Mouse (Mus musculus): ENCODE measurements at regions not wholly inside any gene's neighbourhood (a gene's known extent, or its start where the extent isn't known, plus 50 kb on each side); places are given as distances from the start of the nearest gene placed in this dataset.

- DNase-seq, result no peak
Measured at GRCm38 (mm10) chr7:69820570-69820969, 546.0 kb downstream of the Nr2f2 start.

DNA sequence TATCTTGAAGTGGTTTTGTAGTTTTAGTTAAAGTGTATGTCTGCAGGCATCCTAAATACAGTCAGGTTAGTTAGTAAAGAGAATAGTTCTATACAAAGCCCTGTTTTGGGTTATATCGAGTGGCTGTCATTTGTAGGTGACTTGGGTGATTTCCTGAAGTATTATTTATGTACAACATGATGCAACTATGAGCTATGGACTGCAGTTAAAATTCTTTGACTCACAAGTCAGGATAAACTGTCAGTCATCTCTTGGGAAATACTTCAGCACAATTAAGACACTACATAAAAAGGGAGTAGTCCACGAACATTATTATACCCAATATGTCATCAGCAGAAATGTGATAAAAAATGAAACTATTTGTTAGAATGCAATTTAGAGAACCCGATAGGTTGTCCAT is 554.2 kb downstream of the Nr2f2 start:
- no peak for DNase-seq

- peak; percentile 12 for DNase-seq
Measured at GRCm38 (mm10) chr7:69810873-69811272, 555.7 kb downstream of the Nr2f2 start.

DNA sequence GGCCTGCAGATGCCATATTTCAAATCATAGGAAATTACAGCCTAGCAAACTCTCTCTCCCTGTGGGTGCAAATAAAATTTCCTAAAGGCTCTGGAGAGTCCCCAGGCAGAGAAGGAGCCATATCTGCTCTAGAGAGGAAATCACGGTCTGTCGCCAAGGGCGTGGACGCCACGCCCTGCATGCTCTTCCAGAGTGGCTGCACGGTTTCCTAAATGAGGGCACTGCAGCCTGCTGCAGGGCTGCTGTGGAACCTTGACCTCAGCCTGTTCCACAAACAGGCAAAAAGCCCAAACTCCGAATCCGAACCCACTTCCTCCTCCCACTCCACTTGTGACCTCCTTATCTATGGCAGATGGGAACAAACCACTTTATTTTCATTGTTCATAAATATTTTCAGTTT is 559.3 kb downstream of the Nr2f2 start:
- peak; percentile 23 for DNase-seq

- DNase-seq, result no peak
Measured at GRCm38 (mm10) chr7:69770980-69771348, 595.6 kb downstream of the Nr2f2 start.

- no peak for DNase-seq
Measured at GRCm38 (mm10) chr7:69770313-69770979, 596.1 kb downstream of the Nr2f2 start.

GRCm38 (mm10) chr7:69766451-69766850 is 600.1 kb downstream of the Nr2f2 start:
- DNase-seq, result no peak

- no peak for DNase-seq
Measured at GRCm38 (mm10) chr7:69740495-69740894, 626.0 kb downstream of the Nr2f2 start.

DNA sequence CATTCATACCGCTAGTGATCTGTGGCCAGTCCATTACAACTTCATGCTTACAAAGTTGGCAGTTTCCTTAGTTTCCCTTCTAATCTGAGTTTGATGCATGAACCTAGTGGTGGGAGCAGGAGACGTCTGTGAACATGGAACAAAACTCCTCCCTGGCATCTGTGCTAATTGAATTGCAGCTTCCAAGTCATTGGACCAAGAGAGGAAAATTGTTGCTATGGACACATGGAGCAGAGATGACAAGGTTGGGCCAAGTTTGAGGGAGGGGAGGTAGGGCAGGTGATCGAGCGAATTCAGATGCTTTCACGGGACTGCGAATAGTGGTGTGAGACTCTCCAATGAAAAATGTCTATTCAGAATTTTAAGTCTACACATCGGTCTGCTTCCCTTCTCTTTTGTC is 627.5 kb downstream of the Nr2f2 start:
- no peak for DNase-seq

DNA sequence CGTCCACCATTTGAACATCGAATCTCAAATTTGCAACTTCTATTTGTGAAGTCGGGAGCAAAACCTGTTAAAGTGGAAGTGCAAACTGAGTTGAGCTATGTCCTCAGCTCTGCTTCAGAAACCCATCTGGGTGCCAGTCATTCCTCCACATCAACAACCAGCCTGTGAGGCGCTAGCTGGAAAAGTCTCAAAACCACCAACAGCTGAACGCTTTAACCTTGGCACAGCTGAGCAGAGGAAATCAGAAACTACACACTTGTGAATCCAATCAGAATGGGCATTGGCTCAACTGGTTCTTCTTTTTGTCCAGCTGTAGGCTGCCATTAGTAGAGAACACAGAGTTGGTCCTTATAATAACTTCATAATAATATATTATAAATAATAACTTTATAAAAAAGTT is 651.5 kb downstream of the Nr2f2 start:
- no peak for DNase-seq

DNA sequence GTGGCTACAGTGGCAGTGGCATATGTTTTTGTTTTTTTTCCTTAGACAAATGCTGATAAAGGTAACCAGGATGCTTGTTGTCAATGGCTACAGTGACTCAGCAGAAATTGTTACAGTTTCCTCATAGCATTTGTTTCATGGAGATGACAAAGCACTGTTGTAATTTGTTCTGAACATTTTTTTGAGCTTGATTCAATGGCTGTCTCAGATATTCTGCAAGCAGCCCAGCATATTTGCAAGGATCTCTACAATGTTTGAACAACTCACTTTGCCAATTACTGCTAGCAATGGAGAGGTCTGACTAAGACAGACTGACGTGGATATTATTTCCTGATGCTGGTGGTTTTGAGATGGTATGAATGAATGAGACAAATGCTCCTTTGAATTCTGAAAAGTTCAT is 696.3 kb downstream of the Nr2f2 start:
- no peak for DNase-seq

- no peak for DNase-seq
Measured at GRCm38 (mm10) chr7:69655583-69655982, 711.0 kb downstream of the Nr2f2 start.

- no peak for DNase-seq
Measured at GRCm38 (mm10) chr7:69645449-69645848, 721.1 kb downstream of the Nr2f2 start.

DNA sequence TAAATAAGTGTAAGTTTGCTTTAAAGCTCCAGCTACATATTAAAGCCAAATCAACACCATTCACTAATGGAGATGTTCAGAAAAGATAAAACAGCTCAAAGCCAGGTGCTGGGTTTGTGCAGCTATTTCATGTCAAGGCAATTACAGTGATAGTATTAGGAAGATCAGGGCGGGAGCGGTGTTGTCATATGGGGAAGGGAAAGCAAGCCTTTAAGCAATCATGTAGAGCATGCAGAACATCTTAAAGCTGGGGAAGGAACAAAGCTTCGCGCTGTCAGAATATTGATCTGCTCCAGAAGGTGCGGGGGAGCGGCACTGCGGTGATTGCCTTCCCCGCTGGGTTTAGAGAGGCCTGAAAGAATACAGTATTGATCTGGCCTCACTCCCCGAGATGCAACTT is 724.9 kb downstream of the Nr2f2 start:
- no peak for DNase-seq

DNA sequence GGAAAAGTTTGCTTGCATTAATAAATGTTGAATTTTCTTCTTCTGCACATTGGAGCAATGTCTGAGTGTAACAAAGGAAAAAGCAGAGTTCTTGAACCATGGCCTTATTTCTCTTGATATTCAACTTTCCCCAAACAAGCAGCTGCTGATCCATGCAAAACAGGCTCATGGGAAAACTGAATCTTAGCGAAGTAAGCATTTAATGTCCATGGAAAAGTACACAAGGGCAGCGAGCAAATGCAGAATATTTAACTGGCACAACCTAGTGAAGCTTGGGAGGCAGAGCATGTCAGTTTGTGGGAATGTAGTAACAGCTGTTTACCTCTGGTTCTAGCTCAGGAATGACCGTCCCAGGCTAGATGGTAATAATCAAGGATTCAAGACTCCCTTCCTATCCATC is 766.7 kb downstream of the Nr2f2 start:
- no peak for DNase-seq

DNA sequence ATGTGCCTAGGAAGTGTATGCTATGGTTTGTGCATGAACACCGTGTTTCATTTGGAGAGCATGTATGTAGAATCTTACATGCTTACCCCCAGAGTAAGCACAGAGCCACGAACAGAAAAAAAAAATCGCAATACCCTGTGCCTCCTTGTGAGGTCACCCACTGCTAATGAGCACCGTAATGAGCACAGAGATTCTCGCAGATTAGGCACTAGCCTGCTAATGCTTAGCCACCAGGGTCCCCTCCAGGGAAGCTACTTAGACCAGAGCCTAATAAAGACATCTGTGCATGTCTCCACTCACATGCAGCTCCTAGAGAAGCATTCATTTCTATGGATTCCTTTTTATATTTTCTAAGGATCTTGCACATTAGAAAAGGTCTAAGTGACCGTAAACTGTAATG is 780.8 kb downstream of the Nr2f2 start:
- no peak for DNase-seq

DNA sequence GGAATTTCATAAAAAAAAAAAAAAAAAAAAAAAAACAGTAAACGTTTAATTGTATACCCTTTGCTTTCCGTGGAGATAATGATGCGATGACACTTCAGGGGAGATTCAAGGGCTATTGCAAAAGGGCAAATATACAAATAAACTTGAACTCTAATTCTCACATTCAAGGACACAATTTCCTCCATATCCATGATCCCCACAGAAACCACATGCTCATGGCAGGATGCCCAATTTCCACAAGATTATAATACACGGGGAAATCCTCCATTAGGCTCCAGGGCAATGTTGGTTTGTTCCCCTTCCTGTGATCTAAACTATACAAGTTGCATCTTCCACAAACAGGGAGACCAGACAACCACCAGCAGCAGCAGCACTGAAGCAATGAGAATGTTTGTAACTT is 781.4 kb downstream of the Nr2f2 start:
- DNase-seq, result no peak

GRCm38 (mm10) chr7:69584516-69584915 is 782.0 kb downstream of the Nr2f2 start:
- DNase-seq, result no peak

DNA sequence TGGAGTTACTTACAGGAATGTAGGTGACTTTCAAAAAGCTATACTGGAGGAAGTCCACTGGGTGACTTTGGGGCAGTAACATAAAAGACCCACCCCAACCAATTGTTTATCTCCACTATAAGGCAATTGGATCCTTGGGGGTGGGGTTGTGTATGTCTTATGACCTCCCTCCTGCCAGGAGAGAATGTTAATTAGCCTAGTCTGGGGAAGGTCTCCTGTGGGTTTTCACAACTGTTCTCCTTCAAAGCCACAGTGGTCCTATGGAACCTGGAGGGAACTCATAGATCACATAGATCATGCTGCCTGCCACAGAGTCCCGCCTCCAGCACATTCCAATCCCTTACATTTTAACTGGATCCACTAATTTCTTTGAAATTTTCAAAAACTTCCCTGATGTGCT is 782.6 kb downstream of the Nr2f2 start:
- no peak for DNase-seq

DNA sequence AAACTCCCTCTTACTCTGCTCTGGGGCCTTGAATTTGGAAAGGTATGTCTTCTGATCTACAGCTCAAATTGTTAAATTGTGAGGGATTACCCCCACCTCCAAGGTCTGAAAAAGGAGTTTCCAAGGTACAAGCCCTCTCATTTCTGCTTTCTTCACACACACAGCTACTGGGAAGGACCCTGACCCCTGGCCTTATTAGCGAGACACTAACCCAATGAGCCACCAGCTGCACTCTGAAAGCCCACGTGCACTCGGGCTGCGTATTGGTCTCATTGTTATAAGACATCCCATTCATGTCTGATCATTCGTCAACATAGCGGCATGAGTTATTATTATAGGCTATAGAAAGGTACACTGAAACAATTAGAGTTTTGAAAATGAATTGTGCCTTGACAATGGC is 784.9 kb downstream of the Nr2f2 start:
- no peak for DNase-seq

GRCm38 (mm10) chr7:69578958-69579810 is 787.4 kb downstream of the Nr2f2 start:
- DNase-seq, result no peak

GRCm38 (mm10) chr7:69577754-69578153 is 788.8 kb downstream of the Nr2f2 start:
- no peak for DNase-seq

DNA sequence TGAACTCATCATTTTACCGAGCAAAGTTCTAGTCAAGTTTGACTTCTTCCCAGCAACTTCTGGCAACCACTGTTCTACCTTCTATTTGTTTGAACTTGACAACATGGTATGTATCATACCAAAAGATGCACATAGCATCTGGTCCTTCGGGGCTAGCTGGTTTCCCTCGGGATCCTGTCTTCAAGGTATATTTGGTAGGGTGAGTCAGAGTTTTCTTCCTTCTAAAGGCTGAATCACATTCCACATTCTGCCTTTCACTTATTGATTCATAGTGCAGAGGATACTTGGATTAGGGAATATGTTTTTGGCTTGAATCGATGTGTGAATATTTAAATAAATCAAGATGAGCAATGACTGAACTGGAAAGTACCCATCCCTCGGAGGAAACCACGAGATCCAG is 789.9 kb downstream of the Nr2f2 start:
- no peak for DNase-seq

GRCm38 (mm10) chr7:69573730-69574129 is 792.8 kb downstream of the Nr2f2 start:
- no peak for DNase-seq
